Mouse (Mus musculus) R1 (cell line): ENCODE measurements at regions not wholly inside any gene's neighbourhood (a gene's known extent, or its start where the extent isn't known, plus 50 kb on each side); places are given as distances from the start of the nearest gene placed in this dataset.

Experiments used
- DNase-seq: peaks from one replicate; pipeline ENCODE4 v3.0.0-alpha.2; 2018; ENCODE audit warnings: low read depth, low spot score

DNA sequence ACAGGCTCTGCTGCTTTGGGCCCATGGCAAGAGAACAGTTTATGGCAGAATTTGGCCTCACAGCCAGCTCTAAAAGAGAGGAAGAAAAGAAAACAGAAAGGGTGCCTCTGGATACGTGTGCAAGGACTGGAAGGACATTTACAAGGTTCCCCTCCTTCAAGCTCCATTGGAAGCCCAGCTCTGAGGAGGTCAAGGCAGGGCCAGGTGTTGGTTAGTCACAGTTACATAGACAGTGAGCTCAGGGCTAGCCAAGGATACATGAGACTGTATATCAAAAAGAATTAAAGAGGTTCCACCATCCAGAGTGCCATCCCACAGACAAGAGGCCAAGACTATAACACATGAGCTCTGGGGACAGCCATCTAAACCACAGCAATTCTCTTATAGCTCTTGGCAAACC lies 131.6 kb upstream of the Jarid2 start:
- DNase-seq: no peak

DNA sequence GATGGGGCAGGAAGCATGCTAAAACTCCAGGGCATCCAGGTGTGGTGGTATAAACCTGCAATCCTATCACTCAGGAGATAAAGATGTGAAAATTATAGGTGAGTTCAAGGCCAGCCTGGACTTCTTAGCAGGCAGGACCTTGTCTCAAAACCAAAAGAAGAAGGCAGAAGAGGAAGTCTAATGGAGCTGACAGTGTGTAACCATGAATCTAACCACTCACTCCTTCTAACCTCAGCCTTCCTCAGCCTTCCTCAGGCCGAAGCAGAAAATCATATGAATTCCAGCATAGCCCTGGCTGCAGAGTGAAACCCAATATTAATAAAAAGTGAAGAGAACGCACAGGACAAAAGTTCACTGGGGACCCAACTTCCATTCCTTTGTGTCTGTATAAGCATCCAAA lies 128.2 kb upstream of the Jarid2 start:
- no peak for DNase-seq

DNA sequence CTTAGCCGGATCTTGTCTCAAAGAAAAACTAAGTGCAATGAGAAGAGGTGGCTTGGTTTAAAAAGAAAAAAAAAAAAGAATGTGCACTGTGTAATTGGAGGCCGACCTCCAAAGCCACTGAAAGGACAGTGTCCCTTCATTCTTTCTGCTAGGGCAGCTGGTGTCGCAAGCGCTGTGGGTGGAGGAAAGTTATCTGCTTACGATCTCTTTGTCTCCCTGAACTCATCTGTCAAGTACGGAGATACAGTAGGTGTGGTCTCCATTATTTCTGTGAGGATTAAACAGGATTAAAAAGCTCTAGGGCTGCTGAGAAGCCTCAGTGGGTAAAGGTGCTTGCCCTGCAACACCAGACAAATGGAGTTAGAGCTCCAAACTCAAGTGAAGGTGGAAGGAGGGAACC lies 126.6 kb upstream of the Jarid2 start:
- DNase-seq: peak; percentile 35

DNA sequence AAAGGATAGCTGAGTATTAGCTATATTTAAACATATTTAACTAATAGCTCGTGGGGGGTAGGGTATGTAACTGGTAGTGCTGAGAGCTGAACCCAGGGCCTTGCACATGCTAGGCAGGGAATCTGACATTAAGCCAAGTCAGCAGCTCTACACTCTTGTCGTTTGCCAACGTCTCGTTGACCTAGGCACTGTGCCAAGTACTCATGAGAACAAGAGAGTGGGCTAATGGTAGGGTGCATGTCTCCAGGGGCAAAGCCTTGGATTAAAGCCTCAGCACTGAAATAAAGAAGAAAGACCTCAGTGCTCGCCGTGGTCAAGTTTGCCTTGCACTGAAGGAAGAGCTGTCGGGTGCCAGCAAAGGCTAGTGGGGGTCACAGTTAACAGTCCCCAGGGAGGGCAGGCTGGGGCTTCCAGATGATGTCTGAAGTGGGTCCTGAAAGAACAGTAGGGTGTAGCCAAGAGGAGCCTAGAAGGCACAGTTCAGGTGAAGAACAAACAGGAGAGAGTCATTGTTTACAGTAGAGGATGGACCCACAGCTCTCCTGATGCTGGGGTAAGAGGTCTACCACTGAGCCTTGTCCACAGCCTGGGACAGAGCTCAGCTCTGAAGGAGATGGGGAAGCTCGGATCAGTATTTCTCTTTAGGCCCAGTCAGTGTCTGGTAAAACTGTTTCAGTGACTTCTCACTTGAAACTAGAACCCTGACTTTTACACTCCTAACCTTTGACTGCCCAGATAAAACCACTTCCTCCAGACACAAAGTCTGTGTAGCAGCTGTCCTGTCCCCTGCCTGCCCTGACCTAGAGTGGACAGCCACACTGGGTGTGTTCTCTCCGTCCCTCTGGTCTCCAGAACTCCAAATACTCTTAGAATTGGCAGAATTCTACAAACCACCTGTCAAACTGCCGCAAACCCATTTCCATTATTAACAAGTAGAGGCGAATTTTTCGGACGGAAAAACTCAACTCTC lies 121.7 kb upstream of the Jarid2 start:
- DNase-seq: no peak

DNA sequence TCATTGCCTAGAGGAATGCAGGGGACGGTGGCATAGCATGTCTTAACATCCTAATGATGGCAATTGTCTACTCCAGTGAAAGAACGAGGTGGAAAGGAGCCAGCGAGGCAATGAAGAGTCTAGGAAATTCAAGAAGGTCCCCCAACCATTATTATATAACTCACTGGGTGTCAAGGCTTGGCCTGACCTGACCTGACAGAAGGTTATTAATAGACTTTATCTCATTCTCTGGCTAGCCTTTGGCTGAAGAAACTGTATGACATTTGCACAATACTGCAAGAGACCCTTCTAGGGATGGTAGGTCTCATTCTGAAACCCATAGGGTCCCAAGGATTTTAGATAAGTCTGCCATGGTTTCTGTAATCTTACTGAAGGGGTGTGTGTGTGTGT lies 121.0 kb upstream of the Jarid2 start:
- no peak for DNase-seq

DNA sequence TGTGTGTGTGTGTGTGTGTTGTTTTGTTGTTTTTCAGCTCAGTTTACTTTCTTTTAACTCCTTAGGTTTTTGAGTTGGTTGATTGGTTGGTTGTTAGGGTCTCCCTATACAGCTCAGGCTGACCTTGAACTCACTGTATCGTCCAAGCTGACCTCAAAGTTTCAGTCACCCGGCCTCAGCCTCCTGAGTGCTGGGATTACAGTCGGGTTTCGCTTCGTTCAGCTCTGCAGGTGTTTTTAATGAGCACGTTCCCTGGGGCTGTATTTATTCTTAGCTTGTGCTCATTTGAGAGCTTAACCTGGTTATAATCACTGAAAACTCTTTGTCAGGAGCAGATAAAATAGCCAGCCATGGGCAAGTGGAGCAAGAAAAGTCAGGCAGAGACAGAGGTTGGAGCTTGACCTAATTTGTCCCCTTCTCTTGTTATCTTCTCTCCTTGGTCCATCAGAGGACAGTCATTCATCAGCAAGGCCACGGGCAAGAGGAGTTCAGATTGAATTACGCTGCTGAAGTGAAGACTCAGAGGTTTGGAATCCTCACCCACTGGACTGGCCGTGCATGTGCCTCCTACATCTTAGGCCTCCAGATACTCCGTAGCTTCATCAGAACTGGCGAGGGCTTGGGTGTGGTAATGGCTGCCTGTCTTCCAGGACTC lies 120.5 kb upstream of the Jarid2 start:
- no peak for DNase-seq

DNA sequence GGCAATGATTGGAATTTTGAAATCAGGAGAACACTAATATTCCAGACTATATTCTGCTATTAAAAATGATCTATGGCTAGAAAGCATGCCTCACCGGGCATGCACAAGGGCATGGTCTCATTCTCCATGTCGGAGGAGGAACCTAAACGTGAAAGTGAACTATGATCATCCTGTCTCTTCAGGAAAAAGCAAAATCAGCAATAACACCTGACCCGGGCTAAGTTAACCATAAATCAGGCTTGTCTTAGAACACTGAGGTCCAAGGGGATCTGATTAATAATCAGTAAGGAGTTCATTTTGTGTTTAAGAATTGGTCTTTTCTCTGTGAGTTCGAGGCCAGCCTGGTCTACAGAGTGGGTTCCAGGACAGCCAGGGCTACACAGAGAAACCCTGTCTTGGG lies 119.7 kb upstream of the Jarid2 start:
- no peak for DNase-seq

DNA sequence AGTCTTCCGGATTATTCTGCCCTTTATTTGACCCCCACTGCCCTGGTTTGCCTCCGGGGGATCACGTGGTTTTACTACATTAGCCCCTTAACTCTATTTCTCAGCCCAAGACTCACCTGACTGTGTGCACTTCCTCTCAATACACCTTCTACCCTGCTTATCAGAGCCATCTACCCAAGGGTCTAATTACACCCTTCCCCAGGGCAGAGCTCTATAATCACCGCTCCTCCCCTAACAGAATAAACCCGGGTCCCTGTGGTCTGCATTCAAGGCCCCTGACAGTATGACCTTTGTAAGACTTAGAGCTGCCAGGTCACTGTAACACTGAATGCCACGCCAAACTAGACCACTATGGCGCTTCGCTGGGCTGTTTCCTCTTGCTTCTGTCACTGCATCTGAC lies 113.6 kb upstream of the Jarid2 start:
- peak; percentile 74 for DNase-seq

DNA sequence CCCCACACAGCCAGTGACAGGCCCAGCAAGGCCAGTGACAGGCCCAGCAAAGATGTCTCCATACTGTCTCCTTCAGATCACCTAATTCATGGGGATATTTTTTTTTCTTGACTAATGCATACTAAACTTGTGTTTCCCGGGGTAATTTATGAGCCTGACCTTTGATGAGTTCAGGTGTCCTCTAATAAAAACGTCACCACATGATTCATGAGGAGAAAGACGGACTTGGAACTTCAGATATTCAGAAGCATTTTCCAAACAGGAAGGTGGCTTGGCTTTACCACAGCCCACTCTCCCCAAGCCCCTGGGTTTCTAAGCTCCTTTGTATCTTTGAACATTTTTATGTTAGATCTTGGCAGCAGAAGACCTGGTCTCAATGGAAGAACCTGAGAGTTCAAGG lies 110.9 kb upstream of the Jarid2 start:
- no peak for DNase-seq

DNA sequence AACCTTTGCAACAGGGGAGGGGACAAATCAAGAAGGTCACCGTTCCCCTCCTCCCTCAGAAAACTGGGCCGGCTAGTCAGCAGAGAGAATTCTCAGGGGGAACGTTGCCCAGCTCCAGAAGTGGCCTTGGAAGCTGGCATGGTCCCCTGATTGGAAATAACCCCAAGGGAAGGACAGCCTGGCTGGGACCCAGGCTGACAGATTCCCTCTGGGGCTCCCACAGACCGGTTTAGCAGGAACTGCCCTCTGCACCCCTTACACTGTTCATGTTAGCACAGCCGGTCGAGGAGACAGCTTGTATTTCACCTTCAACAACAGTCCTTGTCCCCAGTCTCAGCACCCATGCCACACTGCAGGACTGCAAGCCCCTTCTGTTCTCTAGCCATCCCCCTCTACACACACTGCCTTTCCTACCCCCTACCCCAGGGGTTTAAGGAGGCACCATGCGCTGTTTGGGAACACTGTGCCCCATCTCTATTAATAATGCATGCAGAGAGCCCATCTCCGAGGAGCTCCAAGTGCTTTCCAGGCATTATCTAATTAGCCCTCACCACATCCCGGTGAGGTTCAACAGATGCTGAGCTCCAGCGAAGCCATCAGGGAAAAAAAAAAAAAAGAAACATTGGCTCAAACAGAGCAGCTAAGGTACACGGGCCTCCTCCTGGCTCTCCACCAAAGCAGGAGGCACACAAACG lies 106.5 kb upstream of the Jarid2 start:
- DNase-seq: no peak

DNA sequence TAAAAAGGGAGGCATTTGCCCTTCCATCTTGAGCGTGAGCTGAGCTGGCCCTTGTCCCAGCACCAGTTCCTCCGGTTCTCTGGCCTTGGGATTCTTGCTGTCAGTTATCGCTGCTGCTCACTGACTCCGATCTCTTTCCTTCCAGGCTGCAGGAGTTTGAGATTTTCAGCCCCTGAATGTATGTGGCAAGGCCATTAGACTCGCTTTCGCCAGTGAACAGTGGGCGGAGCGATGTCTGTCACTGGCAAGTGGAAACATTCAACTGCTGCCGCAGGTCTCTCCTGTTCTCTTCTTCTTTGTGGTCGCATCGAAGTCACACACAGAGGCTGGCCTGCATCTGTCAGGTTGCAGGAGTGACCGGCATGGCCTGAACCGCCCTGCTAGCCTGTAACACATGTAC lies 104.6 kb upstream of the Jarid2 start:
- DNase-seq: peak; percentile 45

DNA sequence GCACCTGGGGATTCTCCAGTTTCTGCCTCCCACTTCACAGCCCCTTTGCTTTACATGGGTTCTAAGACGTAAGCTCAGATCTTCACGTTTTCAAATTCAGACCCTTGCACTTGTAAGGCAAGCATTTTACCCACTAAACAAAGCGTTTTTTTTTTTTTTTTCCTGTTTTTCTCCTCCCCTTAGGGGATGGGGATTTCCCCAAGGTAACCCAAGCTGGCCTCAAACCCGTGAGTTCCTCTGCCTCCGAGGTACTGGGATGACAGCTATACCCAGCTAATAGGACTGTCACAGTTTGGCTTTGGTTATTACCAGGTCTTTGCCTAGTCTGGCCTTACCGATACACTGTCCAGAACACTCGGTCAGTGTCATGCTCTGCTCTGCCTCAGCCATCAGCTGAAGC lies 103.5 kb upstream of the Jarid2 start:
- DNase-seq: no peak

DNA sequence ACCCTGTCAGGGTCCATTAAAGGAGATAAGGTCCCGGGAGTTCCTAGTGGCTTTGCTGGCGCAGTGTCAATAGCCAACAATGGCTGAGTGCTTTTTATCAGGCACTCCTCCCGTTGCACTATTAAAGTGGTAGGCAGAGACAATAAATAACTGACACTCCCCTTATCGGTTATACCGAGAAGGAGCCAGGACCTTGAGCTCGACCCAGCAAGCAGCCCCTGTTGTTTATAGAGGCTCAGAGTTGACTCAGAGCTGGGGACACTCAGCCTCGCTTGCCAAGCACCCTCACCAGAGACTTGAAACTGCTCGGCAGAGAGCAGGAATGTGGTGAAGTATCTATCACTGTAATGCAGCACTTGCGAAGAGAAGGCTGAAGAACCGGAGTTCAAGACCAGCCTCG lies 102.5 kb upstream of the Jarid2 start:
- DNase-seq: no peak

DNA sequence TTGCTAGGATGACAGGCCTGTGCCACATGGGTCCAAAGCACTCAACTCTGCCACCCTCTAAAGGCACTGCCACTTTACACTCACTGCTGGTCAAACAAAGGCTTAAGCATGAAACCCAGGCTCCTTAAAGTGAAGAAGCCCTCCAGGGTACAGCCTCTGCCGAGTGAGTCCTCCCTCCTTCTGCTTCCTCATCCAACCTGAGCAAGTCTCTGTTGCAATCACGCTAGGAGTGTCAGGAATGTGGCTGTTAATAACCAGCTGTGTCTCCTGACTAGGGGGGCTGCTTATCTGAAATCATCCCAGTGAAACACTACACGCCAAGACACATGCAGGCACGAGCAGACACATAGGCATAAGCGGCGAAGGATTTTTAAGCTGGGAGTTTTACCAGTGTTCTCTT lies 99.2 kb upstream of the Jarid2 start:
- peak; percentile 43 for DNase-seq

DNA sequence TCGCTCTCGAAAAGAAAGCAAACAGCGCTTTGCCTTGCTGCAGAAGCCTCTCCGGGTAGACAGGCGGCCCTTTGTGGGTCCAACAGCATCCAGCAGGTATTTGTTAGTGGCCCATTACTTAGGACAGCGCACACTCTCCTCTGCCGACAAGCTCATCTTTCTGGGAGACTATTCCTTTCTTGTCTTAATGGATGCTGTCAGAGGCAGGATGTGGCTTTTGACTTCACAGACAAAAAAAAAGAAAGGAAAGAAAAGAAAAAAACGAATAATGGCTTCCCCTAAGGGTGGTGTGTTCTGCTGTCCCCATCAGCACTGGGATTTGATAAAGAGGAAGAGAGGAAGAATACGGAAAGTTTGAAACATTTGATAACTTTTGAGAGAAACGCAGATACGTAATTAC lies 94.7 kb upstream of the Jarid2 start:
- DNase-seq: peak; percentile 35

DNA sequence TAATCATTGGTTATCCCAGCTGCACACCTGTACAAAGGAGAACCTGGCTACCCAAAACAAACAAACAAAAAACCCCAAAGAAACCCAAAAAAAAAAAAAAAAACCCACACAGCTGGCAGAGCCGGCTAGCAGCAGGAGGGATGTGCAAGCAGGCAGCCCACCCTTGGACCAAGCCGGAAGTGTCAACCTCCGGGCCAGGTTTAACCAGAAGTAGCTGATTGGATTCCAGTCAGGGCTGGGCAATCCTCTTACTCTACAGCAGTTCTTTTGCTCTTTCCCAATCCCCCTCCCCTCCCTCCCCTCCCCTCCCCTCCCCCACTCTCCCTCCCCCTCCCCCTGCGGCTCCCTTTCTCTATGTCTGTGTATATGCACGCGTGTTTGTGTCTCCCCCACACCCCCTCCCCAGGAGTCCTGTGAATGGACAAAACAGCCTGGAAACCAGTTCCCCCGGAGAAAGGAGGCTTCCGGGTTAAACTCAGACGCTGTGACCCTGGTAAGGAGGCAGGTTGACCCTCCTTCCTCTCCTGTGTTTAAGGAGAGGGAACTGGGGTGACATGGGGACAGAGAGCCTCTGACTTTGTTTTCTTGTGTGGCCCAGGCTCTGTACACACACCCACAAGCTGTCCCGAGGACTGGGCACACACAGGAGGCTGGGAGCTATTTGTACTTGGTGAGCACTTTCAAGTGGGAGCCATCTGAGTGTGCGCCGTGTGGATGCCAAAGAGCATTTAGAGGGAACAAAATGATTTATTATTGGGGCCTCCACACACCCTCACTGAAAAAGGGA lies 93.9 kb upstream of the Jarid2 start:
- peak; percentile 90 for DNase-seq

DNA sequence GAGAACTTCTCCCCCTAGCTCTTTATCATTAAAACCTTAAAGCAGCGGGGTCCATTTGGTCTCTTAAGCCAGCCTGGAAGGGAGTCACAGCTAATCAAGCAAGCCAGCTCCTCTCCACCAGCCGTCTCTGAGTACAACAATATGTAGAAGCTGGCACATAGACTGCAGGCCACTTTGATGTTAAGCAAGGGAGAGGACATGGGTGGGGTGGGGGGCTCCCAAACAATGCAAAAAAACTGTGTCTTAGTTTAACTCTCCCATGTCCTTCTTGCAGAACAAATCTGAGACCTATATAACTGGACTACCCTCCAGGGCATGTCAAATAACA lies 93.3 kb upstream of the Jarid2 start:
- no peak for DNase-seq

DNA sequence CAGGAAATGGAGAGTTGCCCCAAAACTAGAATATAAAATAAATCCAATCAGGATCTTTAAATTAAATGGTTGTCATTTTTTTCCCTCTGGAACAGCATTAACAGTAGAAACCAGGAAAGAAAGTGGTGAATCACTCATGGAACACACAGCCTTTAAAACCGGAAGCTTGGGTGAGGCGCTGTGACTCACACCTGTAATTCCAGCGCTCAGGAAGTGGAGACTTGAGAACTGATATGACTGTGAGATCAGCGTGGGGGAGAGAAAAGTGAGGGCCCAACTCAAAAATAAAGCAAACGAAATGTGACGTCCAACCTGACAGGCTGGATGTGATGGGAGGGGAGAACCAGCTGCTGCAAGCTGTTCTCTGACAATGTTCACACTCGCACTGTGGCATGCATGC lies 86.9 kb upstream of the Jarid2 start:
- DNase-seq: no peak

DNA sequence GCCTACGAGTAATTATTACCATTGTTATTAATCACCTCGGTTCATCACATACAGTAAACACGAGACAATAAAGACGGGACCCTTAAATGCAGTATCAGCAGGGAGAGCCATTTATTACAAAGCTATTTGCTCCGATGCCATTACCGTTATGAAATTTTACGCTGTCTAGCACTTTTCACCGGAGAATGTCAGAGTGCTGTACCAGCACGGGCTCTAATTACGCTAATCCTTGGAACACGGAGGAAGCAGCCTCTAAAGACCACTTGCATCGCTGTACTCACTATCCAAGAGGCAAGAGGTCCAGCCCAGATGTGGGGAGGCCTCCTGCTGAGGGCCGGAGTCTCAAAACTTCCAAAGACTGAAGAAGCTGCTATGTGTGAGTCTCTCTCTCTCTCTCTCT lies 79.2 kb upstream of the Jarid2 start:
- peak; percentile 45 for DNase-seq

DNA sequence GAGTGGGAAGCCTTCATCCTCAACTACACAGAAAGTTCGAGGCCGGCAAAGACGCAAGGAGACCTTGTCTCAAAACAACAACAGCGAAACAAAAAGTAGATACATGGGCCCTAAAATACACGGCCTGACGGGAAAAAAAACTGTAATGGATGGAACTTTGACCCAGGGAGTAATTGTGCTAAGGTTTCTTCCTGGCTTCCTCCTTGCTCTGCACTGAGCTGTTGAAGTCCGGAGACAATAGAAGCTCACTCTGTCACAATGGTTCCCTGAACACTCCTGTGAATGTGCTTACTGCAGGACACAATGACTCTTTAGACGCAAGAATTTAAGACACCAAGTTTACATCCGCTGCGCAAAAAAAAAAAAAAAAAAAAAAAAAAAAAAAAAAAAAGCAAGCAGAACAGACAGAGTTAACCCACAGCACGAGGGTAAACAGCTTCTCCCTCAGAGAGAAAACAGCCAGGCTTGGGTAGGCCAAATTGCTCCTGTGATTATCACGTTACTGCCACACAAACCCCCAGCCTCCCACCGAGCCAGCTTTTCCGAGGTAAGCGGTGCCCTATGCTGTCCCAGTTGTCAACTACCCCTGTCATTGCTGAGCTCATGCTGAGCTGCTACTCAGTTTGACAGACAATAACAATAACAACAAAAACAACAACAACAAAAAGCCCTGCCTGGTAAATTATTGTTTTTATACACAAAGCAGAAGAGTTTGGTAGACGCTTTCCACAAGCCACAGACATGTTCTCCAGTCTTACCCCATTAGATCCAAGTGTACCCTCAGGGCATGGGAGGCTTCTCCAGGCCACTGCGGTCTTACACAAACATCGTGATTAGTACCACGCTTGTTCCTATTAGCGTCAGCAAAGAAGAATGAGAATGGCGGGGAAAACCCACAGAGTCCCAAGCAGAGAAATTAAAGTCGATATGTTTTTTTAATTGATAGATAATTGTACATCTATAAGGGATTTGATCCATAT lies 77.7 kb upstream of the Jarid2 start:
- peak; percentile 89 for DNase-seq
